Mouse (Mus musculus): ENCODE results near the gene Plekhg5. TPM values are rescaled to one million over a fixed set of nuclear protein-coding genes. Genes with fewer than 3 reads are reported as not detected.

The Plekhg5 gene
- polyA plus RNA-seq, 1 experiment: 65.8 TPM

- no peaks in the 10 kb centered on the region for H3K36me3 ChIP-seq (ENCODE audit: control insufficient read depth, insufficient read depth)
- peaks cover 39% of the 10 kb centered on the region for H3K27me3 ChIP-seq (ENCODE audit: control insufficient read depth, insufficient read depth, insufficient read length)
- H3K4me3 ChIP-seq: no peak overlapping the region
- no peaks in the 10 kb centered on the region for H3K79me2 ChIP-seq (ENCODE audit: control insufficient read depth, insufficient read depth)
- no peak overlapping the region for H3ac ChIP-seq (ENCODE audit: control insufficient read depth, insufficient read length)
- no peak for TF ChIP-seq POLR2A (IDR thresholded peaks at IDR 0.05; ENCODE audit: insufficient read length, low read depth)
- no peak for TF ChIP-seq POLR2AphosphoS2 (IDR thresholded peaks at IDR 0.05; ENCODE audit: insufficient read length, low read depth)
- no peak for TF ChIP-seq CEBPB (IDR thresholded peaks at IDR 0.05; ENCODE audit: insufficient read depth, poor library complexity, severe bottlenecking)
- no peak for TF ChIP-seq TCF3 (IDR thresholded peaks at IDR 0.05; ENCODE audit: insufficient read length, low read depth)
- no peak for TF ChIP-seq REST (IDR thresholded peaks at IDR 0.05; ENCODE audit: insufficient read depth, insufficient read length)
- no peak for TF ChIP-seq MAX (IDR thresholded peaks at IDR 0.05; ENCODE audit: low read depth)
- TF ChIP-seq E2F4 (IDR thresholded peaks at IDR 0.05; ENCODE audit: insufficient read depth): no peak
- no peak for TF ChIP-seq MYOG (IDR thresholded peaks at IDR 0.05; ENCODE audit: control insufficient read depth in 1 of 3, insufficient read depth in 1 of 3, insufficient read length in 2 of 3, low read depth in 2 of 3)
- TF ChIP-seq USF1 (IDR thresholded peaks at IDR 0.05; ENCODE audit: low read depth): no peak
- no peak for TF ChIP-seq SRF (IDR thresholded peaks at IDR 0.05; ENCODE audit: control insufficient read depth, insufficient read length, low read depth)
- no peak for TF ChIP-seq TCF12 (IDR thresholded peaks at IDR 0.05; ENCODE audit: insufficient read depth, poor library complexity, severe bottlenecking)
- no peak for TF ChIP-seq MYOD1 (IDR thresholded peaks at IDR 0.05; ENCODE audit: control insufficient read depth in 1 of 3, insufficient read length in 2 of 3, low read depth in 2 of 3)
- H3K4me2 ChIP-seq (ENCODE audit: low read depth): no peak overlapping the region
These were observed 90.5 kb downstream of the Plekhg5 start for GRCm38 (mm10) chr4:152162748-152163147.

Other genes with a start within 250 kb of the Plekhg5 start
- 40.6 TPM for gene Camta1, start 210.6 kb upstream of the Plekhg5 start, polyA plus RNA-seq (2012; fragmentation: generic; extraction: Trizol)
- gene Dnajc11, start 138.8 kb upstream of the Plekhg5 start, polyA plus RNA-seq (2012; fragmentation: generic; extraction: Trizol): 45.5 TPM
- gene Thap3, start 83.5 kb upstream of the Plekhg5 start, polyA plus RNA-seq (2012; fragmentation: generic; extraction: Trizol): 46.4 TPM
- gene Phf13, start 76.2 kb upstream of the Plekhg5 start, polyA plus RNA-seq (2012; fragmentation: generic; extraction: Trizol): 13.5 TPM
- gene Klhl21, start 63.7 kb upstream of the Plekhg5 start, polyA plus RNA-seq (2012; fragmentation: generic; extraction: Trizol): 25.8 TPM
- 7.2 TPM for gene Zbtb48, start 44.8 kb upstream of the Plekhg5 start, polyA plus RNA-seq (2012; fragmentation: generic; extraction: Trizol)
- gene Tas1r1, start 33.9 kb upstream of the Plekhg5 start, polyA plus RNA-seq (2012; fragmentation: generic; extraction: Trizol): 14.7 TPM
- gene Nol9, start 33.2 kb upstream of the Plekhg5 start, polyA plus RNA-seq (2012; fragmentation: generic; extraction: Trizol): 28.5 TPM
- gene Tnfrsf25, start 43.4 kb downstream of the Plekhg5 start, polyA plus RNA-seq (2012; fragmentation: generic; extraction: Trizol): 4.0 TPM
- 0.65 TPM for gene Espn, start 79.9 kb downstream of the Plekhg5 start, polyA plus RNA-seq (2012; fragmentation: generic; extraction: Trizol)
- not detected for gene Hes2, start 86.4 kb downstream of the Plekhg5 start, polyA plus RNA-seq (2012; fragmentation: generic; extraction: Trizol)
- 167 TPM for gene Acot7, start 105.6 kb downstream of the Plekhg5 start, polyA plus RNA-seq (2012; fragmentation: generic; extraction: Trizol)
- gene Gpr153, start 201.7 kb downstream of the Plekhg5 start, polyA plus RNA-seq (2012; fragmentation: generic; extraction: Trizol): 6.5 TPM
- 0.02 TPM for gene Hes3, start 219.2 kb downstream of the Plekhg5 start, polyA plus RNA-seq (2012; fragmentation: generic; extraction: Trizol)
- 30.8 TPM for gene Icmt, start 224.7 kb downstream of the Plekhg5 start, polyA plus RNA-seq (2012; fragmentation: generic; extraction: Trizol)
- gene Rnf207, start 246.5 kb downstream of the Plekhg5 start, polyA plus RNA-seq (2012; fragmentation: generic; extraction: Trizol): 0.52 TPM